Mouse (Mus musculus) megakaryocyte, embryonic 14.5 days (primary cell): Measurements from ENCODE around the gene Slc25a34. TPM values are rescaled to one million over a fixed set of nuclear protein-coding genes. Genes with fewer than 3 reads are reported as not detected.

Experiments
- H3K27me3 ChIP-seq: replicated peaks from 2 replicates; pipeline ENCODE3; 2012; ENCODE audit warnings: inconsistent platforms
- H3K36me3 ChIP-seq: replicated peaks from 2 replicates; pipeline ENCODE3; 2012; ENCODE audit warnings: low read length, inconsistent platforms, mixed read lengths
- H3K4me1 ChIP-seq: 2 replicates; pipeline ENCODE4 v1.6.1; 2012; ENCODE audit warnings: inconsistent platforms
- H3K4me3 ChIP-seq: replicated peaks from 2 replicates; pipeline ENCODE3; 2012; ENCODE audit warnings: moderate library complexity, mild to moderate bottlenecking, inconsistent platforms
- H3K9me3 ChIP-seq: 2 replicates; pipeline ENCODE4 v1.6.1; 2012; ENCODE audit warnings: inconsistent platforms
- FLI1 ChIP-seq: IDR thresholded peaks from 2 replicates; pipeline ENCODE4 v1.6.1; 2012; ENCODE audit warnings: low read length, inconsistent platforms, mixed read lengths
- GATA1 ChIP-seq: IDR thresholded peaks from 3 replicates; pipeline ENCODE4 v1.6.1; 2012; ENCODE audit warnings: mixed read lengths, low read length, inconsistent platforms, borderline replicate concordance
- polyA plus RNA-seq: library from polyadenylated mRNA; stranded (reverse); fragments of >175 nt; gene quantifications from 2 replicates; pipeline ENCODE4 v1.2.3, GENCODE M21; 2012; ENCODE audit warnings: low replicate concordance; ENCODE audit not compliant: insufficient read depth

Gene Slc25a34
- polyA plus RNA-seq, 1 experiment, result not detected

GRCm38 (mm10) chr4:141647187-141647586 is 23.6 kb upstream of the Slc25a34 start:
- H3K4me1 ChIP-seq, result peaks cover 16% of the 10 kb centered on the region
- TF ChIP-seq FLI1 (no peak), GATA1 (no peak)
- no peaks in the 10 kb centered on the region for H3K27me3 ChIP-seq
- no peaks in the 10 kb centered on the region for H3K9me3 ChIP-seq
- no peak overlapping the region for H3K4me3 ChIP-seq
- H3K36me3 ChIP-seq, result peaks cover 45% of the 10 kb centered on the region

DNA sequence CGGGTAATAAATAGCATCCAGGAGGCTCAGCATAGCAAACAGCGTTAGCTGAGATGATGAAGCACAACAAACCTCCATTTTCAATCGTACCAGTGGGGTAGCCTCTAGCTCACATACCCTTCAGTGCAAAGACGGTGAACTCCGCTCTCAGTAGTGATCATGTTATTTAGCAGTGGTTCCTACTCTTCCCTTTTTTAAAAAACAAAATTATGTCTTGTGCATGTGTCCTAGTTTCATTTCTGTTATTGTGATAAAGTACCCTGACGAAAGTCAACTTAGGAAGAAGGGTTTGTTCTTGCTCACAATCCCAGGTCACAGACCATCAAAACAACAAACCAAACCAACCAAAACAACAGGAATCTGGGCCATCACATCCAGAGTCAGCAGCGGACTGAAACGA is 22.4 kb upstream of the Slc25a34 start:
- Histone ChIP-seq H3K4me1 (peaks cover 11% of the 10 kb centered on the region; the same call in 1 of the 2 replicates), H3K36me3 (peaks cover 46% of the 10 kb centered on the region)
- TF ChIP-seq FLI1 (no peak), GATA1 (no peak)

DNA sequence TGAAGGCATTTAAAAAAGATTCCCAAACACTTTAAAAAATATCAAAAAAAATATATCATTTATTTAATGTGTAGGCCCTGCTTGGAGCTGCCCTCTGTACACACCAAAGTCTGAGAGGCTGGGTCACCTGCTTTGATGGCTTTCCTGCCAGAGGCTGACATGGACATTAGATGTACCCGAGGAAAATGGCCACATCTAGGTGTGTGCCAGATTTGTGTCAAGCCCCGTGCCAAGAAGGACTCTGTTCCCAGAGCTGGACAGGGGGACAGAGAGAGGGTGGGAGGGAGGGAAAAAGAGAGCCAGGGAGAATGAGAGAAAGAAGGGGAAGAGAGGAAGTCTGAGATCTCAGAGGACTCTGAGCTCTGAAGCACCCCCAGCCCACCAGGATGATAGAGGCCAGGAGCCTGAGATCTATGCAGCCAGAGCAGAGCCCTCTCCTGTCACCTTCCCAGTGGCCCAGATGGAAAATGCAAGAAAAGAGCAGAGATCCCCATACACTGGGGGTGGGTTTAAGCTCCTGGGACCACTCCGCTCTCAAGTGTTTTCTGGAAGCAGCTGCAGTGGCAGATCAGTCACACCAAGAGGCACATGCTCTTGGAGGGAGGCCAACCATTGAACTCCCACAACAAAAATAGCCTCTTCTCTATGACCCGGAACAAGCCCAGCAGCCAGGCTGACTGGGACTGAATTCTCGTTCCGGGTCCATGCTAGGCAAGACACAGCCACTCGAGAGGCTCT is 19.7 kb upstream of the Slc25a34 start:
- Histone ChIP-seq H3K9me3 (no peaks in the 10 kb centered on the region), H3K36me3 (peaks cover 55% of the 10 kb centered on the region), H3K4me1 (peaks cover 31% of the 10 kb centered on the region), H3K4me3 (no peak overlapping the region), H3K27me3 (no peaks in the 10 kb centered on the region)
- TF ChIP-seq FLI1 (no peak), GATA1 (no peak)

More for the DNA sequence above, 22.4 kb upstream of the Slc25a34 start:
- no peak overlapping the region for H3K4me3 ChIP-seq
- no peaks in the 10 kb centered on the region for H3K9me3 ChIP-seq
- no peaks in the 10 kb centered on the region for H3K27me3 ChIP-seq

DNA sequence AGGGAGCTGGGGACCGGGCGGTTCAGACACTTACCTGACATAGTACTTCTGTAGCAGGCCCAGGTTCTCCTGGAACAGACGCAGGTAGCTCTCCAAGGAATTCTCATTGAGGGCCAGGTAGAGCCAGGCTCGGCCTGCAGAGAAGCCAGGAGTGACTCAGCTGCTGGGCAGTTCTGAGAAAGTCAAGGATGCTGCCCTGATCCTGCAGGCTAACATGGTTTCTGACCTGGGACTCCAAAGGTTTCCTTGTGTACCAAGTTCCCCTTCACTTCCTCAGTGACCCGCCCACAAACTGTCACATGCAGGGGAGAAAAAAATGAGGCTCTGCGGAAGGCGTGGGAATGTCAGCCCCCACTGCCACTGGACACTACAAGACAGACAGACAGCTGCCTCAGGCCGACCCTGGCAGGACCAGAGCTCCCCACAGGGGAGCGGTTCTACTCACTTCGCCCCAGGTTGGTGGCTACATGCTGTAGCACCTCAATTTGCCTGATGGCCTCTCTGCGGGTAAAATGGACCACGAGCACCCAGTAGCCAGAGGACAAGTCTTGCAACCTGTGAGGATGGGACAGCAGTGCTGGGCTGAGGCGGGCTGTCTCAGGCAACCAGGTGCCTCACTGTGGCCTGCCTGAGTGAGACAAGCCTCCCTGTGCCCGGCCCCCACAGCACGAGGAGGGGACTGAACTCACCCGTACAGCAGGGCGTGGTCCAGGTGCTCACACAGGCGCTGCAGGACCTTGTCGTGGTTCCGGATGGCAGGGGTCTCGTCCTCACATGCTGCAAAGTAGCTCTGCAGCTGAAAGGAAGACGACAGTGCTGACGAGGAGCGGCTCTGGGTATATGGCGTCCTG is 18.6 kb upstream of the Slc25a34 start:
- Histone ChIP-seq H3K4me1 (peaks cover 31% of the 10 kb centered on the region), H3K9me3 (no peaks in the 10 kb centered on the region), H3K27me3 (no peaks in the 10 kb centered on the region), H3K36me3 (peaks cover 58% of the 10 kb centered on the region), H3K4me3 (no peak overlapping the region)
- TF ChIP-seq FLI1 (no peak), GATA1 (no peak)

- TF ChIP-seq GATA1, result no peak
- TF ChIP-seq FLI1, result no peak
- H3K4me3 ChIP-seq, result no peak overlapping the region
- peaks cover 62% of the 10 kb centered on the region for H3K36me3 ChIP-seq
- peaks cover 31% of the 10 kb centered on the region for H3K4me1 ChIP-seq
- no peaks in the 10 kb centered on the region for H3K27me3 ChIP-seq
- no peaks in the 10 kb centered on the region for H3K9me3 ChIP-seq
Observed at GRCm38 (mm10) chr4:141641353-141641771, 17.7 kb upstream of the Slc25a34 start.

- no peak for TF ChIP-seq GATA1
- TF ChIP-seq FLI1, result no peak
- Histone ChIP-seq H3K36me3 (peaks cover 80% of the 10 kb centered on the region), H3K9me3 (no peaks in the 10 kb centered on the region), H3K27me3 (no peaks in the 10 kb centered on the region), H3K4me1 (peaks cover 41% of the 10 kb centered on the region), H3K4me3 (no peak overlapping the region)
Observed at GRCm38 (mm10) chr4:141639474-141639873, 15.9 kb upstream of the Slc25a34 start.

- Histone ChIP-seq H3K4me3 (no peak overlapping the region), H3K36me3 (peaks cover 93% of the 10 kb centered on the region), H3K9me3 (peaks cover 6% of the 10 kb centered on the region; the same call in 1 of the 2 replicates), H3K4me1 (peaks cover 35% of the 10 kb centered on the region), H3K27me3 (no peaks in the 10 kb centered on the region)
- TF ChIP-seq FLI1 (no peak), GATA1 (no peak)
Observed at GRCm38 (mm10) chr4:141636693-141637092, 13.1 kb upstream of the Slc25a34 start.

DNA sequence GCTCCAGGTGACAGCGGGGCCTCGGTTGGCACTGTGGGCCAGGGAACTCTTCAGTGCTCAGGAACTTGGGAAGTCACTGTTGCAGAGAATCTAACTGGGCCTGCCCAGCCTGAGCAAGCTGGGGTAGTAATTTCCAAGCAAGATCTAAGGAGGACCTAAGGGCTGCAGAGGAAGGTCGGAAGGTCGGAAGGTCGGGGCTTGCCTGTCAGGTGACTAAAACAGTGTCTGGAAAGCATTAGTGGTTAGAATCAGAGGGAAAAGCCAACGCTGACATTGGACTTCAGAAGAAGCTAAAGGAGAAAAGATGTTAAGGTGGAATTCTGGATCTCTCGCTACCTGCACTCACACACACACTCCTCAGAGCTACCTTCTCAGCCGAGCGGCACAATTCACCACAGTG is 12.4 kb upstream of the Slc25a34 start:
- Histone ChIP-seq H3K36me3 (peaks cover 93% of the 10 kb centered on the region), H3K4me3 (no peak overlapping the region), H3K27me3 (no peaks in the 10 kb centered on the region)

DNA sequence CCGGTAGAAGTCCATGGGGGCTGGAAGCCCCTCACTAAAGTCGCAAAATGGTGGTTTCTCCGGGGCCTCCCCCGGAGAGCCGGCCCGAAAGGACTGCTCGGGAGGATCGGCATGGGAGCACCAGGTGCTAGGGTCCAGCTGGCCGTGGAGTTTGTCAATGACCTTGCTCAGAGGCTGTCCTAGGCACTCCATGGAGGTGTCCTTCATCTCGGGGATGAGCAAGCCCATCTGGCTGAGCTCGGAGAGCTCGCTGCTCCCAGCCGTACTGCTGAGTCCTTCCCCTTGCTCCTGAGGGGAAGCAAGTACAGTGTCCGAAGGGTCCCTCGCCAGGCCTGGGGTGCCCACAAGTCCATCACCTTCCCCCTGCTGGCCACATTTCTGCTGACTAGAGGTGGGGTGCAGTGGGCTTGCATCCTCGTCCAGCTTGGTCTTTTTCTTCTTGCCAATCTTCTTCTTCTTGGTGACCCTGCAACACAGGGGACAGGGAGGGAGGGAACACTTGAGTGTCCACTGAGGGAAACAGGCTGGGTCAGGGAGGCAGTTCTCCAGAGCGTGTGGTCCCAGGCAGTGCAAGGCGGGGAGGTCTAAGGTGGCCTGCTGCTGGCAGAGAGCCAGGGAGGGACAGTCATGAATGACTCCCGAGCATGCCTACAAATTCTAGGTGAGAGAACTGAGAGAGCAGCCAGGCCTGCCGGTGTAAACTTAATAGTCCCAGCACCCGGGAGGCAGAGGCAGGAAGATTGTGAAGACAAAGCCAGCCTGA is 8.7 kb upstream of the Slc25a34 start:
- Histone ChIP-seq H3K27me3 (no peaks in the 10 kb centered on the region), H3K4me1 (peaks cover 16% of the 10 kb centered on the region), H3K4me3 (no peak overlapping the region), H3K9me3 (peaks cover 10% of the 10 kb centered on the region; the same call in 1 of the 2 replicates), H3K36me3 (peaks cover 97% of the 10 kb centered on the region)
- TF ChIP-seq GATA1, result no peak
- TF ChIP-seq FLI1, result no peak

More for the DNA sequence above, 12.4 kb upstream of the Slc25a34 start:
- TF ChIP-seq FLI1 (no peak), GATA1 (no peak)
- Histone ChIP-seq H3K9me3 (peaks cover 10% of the 10 kb centered on the region; the same call in 1 of the 2 replicates), H3K4me1 (peaks cover 36% of the 10 kb centered on the region)
